Mouse (Mus musculus) megakaryocyte, embryonic 14.5 days (primary cell): ENCODE results near the gene Optc.

Experiments used
- FLI1 ChIP-seq: IDR thresholded peaks from 2 replicates; pipeline ENCODE4 v1.6.1; 2012; ENCODE audit warnings: low read length, inconsistent platforms, mixed read lengths
- GATA1 ChIP-seq: IDR thresholded peaks from 3 replicates; pipeline ENCODE4 v1.6.1; 2012; ENCODE audit warnings: mixed read lengths, low read length, inconsistent platforms, borderline replicate concordance

GRCm38 (mm10) chr1:133887044-133887443 lies 20.8 kb downstream of the Optc start:
- no peak for TF ChIP-seq GATA1
- no peak for TF ChIP-seq FLI1
